Mouse (Mus musculus) brain, adult 2 months (tissue): ENCODE measurements at regions not wholly inside any gene's neighbourhood (a gene's known extent, or its start where the extent isn't known, plus 50 kb on each side); places are given as distances from the start of the nearest gene placed in this dataset.

Source experiments
- DNase-seq: peaks from one replicate; pipeline ENCODE4 v3.0.0; 2011; ENCODE audit warnings: low read depth, low spot score

DNA sequence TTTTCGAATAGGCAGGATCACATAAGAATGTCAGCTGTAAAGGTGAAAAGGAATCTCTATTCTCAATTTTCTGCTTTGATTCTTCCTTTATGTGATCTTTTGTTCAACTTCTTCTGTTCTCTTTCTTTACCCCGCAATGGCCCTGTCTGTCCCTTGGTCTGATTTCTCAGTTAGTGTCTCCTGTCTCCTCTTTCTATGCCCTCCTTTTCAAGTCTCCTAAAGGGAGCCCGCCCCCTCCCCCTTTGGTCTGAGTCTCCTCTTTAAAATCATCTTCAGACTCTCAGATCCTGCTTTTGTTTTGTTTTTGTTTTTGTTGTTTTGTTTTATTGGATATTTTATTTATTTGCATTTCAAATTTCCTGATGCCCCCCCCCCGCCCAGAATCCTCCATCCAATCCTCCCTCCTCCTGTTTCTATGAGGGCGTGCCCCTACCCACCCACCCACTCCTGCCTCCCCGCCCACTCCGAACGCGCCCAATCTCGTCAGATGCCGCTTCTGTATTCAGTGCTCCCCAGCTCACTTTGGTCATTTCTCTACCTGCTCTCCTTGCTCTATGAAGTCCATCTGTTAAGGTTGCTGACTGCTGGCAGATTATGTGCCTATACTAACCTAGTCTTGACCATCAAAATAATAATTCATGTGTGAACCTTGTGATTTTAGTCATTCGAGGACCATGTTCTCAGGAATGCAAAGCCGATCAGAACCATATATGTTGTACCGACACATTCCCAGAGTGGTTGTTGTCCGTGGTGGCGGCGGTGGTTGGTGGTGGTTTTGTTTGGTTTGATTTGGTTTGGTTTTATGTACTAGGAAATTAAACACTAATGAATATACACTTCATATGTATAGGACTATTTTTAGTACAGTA is 487.9 kb upstream of the Adam24 start:
- peak; percentile 9 for DNase-seq

DNA sequence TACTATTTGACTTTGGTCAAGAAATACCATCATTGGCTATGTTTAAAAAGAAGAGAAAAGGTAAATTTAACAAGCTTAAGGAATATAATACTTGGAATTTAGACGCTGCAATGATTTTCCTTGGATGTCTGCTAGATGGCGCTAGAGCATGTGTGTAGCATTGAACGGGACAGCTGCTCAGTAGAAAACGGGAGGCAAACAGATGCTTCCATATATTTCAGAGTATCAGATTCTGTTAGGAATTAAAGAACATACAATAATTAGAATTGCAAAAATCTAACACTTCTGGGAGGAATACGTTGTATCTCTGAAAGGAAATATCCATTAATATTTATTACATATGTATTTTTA is 487.3 kb upstream of the Adam24 start:
- peak; percentile 84 for DNase-seq

DNA sequence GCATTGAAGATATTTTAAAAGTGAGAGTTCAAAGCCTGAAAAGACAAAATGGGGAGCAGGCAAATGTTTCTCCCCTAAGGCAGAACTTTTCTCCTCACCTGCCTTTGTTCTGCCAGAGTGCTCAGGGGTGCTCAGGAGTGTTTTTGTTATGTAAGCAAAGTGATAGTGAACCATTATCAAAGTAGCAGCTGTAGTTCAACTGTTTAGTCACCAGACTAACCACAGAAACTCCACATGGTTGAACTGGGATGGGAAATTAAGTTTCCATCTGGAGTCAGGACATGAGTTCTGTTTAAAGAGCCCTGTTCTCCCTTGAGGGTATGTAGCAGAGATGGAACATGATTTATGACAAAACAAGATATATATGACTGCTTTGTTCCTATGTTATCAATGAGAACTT is 482.6 kb upstream of the Adam24 start:
- no peak for DNase-seq

DNA sequence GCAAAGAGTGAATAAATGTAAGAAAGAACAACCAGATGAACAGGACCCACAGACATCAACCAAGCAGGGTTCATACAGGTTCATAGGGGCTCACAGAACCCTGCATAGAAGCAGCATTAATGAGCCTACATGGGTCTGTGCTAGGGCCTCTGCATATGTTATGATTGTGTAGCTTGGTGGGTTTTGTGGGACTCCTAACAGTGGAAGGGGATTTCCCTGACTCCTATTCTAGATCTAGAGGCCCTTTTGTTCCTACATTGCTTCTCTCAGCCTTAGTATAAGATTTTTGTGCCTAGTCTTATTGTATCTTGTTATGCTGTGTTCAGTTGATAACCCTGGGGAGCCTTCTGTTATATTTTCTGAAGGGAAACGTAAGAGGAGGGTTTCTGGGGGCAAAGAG is 481.7 kb upstream of the Adam24 start:
- no peak for DNase-seq

DNA sequence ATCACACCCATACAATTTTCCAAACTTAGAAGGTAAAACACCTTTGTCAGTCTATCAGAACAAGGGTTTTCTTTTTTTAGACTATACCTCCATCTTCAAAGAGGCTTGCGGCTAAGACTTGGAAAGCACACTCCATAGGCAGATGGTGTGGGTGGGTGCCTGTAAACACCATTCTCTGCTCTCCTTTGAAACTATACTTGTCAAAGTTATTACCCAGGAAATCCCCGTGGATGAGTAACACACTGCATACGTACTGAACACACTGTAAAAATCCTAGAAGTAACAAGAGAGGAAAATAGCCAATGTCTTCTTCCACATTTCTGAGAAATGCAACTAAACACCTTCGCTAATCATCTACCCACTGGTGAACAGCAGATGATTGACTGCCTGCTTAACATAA is 464.0 kb upstream of the Adam24 start:
- peak; percentile 70 for DNase-seq

DNA sequence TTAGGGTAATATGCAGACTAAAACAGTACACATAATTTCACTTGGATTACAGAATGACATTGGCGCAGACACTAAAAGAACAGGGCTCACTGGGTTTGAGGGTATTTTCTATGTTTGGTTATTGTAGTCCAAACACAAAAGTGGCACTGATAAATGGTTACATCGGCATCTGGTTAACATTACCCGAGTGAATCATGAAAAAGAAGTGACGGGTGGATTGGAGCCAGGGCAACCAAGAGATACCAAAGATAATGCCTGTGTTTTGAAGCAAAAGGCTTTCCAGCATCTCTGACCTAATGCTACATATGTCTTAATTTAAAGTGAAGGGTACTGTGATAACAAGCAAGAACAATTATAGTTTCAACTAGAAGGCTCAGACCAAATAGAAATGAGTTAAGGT is 451.4 kb upstream of the Adam24 start:
- DNase-seq, result no peak

DNA sequence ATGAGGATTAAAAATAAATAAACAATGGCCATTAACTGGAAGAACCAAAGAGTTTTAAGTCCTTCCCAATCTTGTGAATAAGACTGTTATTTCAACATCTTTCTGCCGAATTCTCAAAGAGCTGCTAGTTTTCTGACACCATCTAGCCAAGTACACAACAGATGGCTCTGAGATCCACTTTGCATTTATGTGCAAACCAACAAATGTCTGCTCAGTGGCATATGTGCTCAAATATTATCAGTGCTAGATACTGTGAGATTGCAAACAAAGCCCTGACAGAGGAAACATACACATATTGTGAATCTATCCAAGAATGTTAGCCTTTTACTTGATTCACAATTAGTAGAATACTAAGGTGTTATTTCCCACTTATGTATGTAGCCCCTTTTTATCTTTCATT is 447.6 kb upstream of the Adam24 start:
- DNase-seq, result peak; percentile 87
